Mouse (Mus musculus) megakaryocyte progenitor cell, adult 5-6 weeks (primary cell): ENCODE measurements around the gene Otop2. TPM values are rescaled to one million over a fixed set of nuclear protein-coding genes. Genes with fewer than 3 reads are reported as not detected.
A peak's percentile ranks its signal among the peaks of the same experiment; 100 is the strongest.

Source experiments
- ATAC-seq: replicated peaks from 2 replicates; pipeline ENCODE4 v1.8.0; 2016; ENCODE audit warnings: mild to moderate bottlenecking, moderate TSS enrichment, inconsistent platforms; ENCODE audit not compliant: poor library complexity
- total RNA-seq, 2 experiments: library from RNA; stranded (forward) in 1 of 2; stranded (reverse) in 1 of 2; fragments of 157-497, 149-512 nt in 1 of 2; fragments of 200-1000 nt in 1 of 2; gene quantifications; 2 replicates each; pipeline versions ENCODE4 v1.2.3 to v1.2.4; 2015 to 2017

Otop2 gene
- total RNA-seq, 2 experiments from 2014 or later: not detected

DNA sequence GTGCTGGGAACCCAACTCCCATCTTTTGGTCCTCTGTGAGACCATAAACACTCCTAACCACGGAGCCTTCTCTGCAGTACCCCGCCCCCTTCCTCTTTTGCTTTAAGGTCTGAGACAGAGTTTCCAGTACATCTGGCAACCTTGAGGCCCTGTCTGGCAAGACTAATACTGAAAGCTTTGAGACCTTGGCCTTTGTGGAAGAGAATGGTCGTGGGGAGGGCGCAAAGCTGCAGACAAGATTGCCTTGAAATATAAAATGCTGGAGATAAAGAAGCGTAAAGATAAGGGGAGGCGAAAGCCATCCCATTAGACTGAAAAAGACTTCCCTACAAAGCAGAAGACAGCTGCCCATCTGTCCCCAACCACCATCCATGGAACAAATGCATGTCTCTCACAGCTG lies 31.5 kb upstream of the Otop2 start:
- ATAC-seq: no peak

- ATAC-seq: no peak
These were observed 31.0 kb upstream of the Otop2 start for GRCm38 (mm10) chr11:115275954-115276353.

DNA sequence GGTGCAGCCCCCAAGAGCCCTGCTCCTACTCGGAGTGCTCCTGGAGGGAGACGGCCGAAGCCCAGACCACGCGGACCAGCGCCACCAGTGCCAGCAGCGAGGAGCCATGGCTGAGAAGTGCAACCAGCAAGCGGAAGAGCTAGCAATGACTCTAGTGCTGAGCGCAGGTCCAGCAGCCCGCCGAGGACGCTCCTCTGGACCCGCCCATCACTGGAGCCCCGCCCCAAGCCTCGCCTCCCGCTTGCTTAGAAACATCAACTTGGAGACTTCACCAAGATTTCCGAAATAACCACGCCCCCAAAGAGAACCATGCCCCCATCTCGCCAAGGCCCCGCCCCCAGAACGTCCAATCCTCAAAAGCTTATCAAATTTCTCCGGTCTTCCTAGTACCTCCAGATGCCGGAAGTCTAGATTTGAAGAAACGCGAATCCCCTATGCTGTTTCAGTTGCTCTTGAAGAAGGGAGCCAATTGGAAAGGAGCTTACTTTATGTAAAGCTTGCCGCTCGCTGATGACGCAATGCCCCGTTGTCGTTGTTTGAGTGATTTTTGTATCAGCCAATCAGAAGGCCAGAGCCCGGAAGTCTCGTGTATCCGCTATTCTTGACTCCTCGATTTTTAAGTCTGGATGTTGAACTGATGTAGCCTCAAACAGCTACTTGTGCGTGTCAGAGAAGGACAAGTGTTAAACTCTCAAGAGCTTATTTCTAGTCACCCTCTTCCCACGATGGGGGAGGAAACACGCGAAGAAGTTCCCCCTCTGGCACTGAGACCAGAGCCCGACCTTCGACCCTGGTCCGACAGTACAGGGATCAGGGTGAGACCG lies 30.0 kb upstream of the Otop2 start, which contains the start of gene Fdxr:
Gene Fdxr (minus strand): TSS at position 271 of the 824 bp plus-strand sequence.
- ATAC-seq: peak; percentile 85

DNA sequence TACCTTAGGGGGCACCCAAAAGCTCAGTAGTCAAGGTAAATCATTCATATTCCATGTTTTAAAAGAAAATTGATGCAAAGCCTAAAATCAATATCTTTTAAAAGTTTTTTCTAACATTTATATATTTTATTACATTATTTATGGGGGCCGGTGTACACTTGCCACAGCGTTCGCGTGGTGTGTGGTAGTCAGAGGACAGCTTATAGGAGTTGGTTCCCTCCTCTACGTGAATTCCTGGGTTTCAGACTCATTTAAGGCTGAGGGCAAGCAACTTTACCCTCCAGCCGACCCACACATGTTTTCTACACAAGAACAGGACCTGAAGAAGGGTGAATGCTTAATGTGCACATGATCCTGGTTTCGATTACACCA lies 29.4 kb upstream of the Otop2 start:
- ATAC-seq: no peak

GRCm38 (mm10) chr11:115278176-115278575 lies 28.8 kb upstream of the Otop2 start:
- no peak for ATAC-seq

DNA sequence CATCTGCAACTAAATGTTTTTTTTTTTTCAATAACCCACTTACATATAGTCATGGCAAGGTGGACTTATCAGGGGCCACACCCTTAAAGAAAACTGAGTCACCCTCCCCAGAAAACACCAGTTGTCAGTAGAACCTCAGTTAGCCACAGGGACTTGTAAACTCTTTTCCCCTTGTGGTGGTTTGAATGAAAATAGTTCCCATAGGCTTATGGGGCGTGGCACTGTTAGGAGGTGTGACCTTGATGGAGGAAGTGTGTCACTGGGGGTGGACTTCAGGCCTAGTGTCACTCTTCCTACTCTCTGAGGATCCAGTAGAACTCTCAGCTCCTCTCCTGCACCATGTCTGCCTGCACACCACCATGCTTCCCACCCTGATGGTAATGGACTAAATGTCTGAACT lies 27.2 kb upstream of the Otop2 start:
- peak; percentile 16; the same call in 1 of the 2 replicates for ATAC-seq

DNA sequence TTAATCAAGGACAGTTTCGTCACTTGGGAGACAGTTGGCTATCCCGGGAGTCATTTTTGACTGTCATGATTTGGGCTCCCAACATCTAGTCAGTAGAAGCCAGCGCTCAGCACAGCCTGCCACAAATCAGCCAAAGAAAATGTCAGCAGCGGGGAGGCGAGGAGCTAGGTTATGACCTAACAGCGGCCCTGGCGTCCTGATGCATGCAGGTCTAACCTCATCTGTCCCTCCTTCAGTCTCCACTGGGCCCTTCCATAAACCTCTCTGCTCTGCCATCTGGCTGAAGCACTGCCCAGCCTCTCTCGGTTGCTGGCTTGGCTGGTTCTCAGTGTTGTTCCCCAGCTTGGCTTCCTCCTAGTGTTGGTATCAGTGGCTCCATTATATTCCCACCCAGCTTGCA lies 24.7 kb upstream of the Otop2 start:
- ATAC-seq: no peak

DNA sequence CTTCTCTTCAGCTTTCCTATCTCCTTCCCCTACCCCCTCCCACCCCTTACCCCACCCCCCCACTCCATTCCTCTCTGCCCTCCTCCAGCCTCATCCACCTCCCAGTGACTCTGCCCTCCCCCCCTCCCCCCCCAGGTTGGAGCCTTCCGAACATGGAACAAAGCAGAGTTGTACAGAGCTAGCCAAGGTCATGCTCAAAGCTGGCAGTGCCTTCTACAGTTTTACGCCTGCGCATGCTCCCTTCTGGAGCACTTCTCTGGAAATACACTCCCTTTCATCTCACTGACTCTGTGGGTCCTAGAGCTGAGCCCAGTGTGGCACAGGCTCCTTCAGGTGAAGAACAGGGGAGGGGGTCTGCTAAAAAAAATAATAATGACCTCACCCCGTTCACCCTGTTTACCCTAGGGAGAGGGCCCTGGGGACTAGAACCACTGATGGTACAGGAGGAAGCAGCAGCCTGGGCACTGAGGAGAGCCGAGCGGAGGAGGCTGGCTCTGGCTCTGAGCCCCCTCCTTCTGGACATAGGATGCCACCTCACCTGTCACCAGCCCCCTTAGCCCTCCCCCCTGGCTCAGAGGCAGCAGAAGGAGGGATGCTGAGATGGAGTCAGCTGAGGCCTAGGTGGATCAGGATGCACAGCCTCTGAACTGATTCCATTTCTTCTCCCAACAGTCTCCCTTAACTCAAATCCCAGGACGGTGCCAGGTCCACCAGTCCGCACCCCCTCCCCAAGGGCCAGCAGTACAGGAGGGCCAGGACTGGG lies 24.1 kb upstream of the Otop2 start:
- no peak for ATAC-seq

DNA sequence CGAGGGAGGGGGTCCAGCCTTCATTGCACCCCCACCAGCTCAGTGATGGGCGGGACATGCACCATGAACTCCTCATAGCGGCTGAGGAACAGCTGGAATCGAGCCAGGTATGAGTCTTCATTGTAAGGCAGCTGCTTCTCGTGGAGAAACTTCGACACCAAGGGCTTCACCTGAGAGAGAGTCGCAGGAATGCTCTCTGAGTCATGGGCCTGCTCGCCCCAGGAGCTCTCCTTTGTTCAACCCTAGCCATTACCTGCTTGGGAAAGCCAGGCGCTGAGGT lies 23.5 kb upstream of the Otop2 start:
- no peak for ATAC-seq

DNA sequence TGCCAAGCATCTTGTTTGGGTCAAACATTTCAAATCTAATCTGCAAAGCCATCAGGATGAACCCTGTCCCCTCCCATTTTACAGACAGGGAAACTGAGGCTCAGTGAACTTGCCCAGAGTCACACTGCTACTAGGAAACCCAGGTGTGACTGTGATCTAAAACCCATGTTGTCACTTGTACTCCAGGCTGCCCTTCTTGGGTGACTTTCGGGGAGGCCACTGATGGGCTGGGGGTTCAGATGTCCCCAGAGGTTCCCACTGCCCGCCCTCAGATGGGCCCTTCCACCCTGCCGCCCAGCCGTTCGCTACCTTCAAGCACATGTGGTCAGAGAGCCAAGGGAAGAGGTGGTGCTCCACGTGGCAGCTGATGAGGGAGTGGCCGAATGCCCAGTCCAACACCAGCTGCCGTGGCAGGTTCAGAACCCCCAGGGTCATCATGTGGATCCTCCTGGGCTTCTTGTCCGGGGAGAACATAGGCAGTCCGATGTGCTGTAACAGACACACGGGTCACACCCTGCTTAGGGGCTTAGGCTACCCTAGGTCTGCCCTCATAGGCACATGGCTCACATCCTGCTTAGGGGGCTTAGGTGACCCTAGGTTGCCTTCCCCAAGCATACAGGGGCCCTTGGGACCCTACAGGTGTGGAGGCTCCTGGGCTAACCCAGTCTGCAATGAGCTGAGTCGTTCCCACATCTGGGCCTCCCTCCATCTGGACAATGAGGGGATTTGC lies 22.9 kb upstream of the Otop2 start:
- ATAC-seq: no peak

DNA sequence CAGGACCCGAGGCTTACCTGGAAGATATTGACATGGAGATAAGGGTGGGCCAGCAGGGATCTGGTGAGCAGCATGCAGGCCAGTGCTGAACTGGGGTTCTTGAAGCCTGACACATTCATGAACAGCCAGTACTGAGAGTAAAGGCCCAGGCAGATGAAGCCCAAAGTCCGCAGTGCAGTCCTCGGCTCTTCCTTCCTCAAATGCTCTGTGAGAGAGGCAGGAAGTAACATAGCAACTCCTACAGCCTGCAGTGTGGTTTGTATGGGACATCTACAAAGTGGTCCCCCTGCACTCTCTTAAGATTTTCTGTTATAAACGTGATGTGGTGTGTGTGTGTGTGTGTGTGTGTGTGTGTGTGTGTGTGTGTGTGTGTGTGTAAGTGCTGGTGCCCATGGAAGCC lies 21.7 kb upstream of the Otop2 start:
- ATAC-seq: peak; percentile 76

DNA sequence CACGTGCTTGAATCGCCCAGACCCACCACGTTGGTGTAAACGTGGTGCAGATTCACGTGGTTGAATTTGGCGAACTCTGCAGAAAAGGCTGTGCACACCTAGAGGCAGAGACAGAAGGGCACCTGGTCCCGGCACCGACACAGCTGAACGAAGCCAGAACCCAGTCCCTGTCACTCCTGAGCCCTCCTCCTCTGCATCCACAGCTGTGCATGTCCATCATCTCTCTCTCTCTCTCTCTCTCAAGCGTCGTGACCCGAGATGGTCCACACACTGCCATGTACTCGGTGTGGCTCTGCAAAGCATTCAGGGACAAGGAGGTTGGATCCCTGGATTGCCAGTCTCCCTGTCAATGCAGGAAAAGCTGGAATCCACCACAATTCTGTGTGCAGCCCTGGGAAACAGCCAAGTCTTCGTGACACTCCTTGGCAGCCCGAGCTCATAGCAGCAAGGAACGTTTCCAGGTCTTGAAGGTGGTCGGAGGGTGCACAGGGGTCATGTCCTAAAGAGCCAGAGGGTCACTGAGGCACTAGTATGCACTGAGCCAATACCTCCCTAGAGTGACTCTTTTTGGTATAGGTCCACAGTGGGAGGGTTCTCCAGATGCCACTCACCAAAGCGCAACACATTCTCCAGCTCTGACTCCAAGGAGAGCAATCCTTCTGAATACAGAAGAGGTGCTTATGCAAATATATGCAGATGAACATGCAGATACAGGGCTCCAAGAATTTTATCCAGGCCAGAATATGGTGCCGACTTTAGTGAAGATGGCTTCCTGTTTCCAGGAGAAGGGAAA lies 20.6 kb upstream of the Otop2 start:
- no peak for ATAC-seq

GRCm38 (mm10) chr11:115287386-115287785 lies 19.6 kb upstream of the Otop2 start:
- peak; percentile 40 for ATAC-seq

GRCm38 (mm10) chr11:115288305-115288704 lies 18.7 kb upstream of the Otop2 start:
- no peak for ATAC-seq

DNA sequence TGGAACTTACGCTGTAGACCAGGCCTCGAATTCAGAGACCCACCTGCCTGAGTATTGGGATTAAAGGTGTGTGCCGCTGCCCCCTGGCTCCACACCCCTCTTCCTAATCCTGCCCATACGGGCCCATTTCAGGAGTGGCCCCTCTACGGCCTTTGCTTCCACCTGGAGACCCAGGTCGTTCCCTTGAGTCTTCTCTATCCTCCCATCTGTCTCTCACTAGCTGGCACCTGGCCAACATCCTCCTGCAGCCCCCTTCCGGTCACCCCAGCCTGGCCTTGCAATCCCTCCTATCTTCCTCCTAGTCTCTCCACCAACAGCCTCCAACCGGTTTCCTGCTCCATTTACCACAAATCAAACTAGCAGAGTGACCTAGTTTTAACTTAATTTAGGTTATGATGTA lies 17.1 kb upstream of the Otop2 start:
- no peak for ATAC-seq

DNA sequence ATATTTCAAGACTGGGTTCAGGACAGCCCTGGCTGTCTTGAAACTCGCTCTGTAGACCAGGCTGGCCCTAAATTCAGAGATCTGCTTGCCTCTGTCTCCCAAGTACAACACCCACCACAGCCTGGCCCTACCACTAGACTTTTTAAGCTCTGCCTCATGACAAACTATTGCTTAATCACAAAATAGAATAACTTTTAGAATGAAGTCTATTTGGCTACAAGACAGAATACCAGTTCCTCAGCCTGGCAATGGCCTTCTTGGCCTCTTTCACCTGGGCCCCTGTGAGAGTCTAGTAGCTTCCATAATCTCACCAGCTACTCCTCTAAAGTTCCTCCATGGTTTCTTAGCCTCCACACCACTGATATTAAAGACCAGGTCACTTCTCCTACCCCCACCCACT lies 16.6 kb upstream of the Otop2 start:
- no peak for ATAC-seq

GRCm38 (mm10) chr11:115290919-115291318 lies 16.0 kb upstream of the Otop2 start:
- no peak for ATAC-seq

- ATAC-seq: no peak
These were observed 15.5 kb upstream of the Otop2 start for GRCm38 (mm10) chr11:115291503-115291902.

DNA sequence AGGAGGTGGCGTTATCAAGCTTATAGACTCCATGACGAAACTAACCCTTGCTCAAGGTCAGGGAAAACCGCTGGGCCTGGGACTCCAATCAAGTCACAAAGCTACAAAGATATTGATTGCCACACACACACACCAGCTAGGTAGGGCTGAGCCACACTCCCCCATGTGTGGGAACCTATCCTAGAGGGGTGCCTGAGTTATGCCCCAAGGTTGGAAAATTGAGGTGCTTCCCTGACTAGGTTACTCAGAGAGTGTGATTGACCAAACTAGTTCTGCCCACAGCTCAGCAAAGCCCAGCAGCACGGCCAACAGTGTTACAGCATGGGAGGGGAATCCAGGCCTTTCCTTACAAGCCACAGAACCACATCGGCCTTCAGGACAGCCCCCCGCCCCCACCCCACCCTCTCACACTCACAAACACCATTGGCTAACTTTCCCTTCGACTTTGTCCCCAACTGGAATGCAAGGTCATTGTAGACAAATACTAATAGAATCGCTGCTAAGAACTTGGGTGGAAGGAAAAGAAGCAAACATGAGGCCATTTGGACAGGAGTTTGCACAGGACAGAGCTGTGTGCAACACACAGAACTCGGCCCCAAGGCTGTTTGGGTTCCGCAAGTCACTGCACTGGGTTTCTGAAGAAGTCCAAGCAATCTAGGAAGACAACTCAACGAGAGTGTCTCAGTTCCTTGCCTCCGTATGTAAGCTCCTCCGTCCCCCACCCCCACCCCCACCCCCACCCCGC lies 14.2 kb upstream of the Otop2 start:
- ATAC-seq: peak; percentile 24; the same call in 1 of the 2 replicates

DNA sequence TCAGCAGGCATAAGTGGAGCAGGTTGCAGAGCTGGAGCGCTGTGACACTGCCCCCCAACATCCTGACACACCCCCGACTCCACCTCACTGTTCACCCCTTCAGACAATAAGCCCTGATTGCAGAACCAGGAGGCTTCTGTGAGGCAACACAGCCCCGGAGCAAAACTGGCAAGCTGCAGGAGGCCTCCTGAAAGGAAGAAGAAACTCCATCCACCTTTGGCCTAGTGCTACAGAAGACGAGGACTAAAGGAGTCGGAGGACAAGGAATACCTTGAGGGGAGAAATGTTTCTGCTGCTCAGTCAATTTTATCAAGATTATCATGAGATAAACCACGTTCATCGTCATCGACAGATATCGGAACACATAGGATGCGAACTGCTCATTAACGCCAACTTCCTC lies 11.0 kb upstream of the Otop2 start:
- no peak for ATAC-seq
